Mouse (Mus musculus): ENCODE results near the gene Epm2aip1. TPM values are rescaled to one million over a fixed set of nuclear protein-coding genes. Genes with fewer than 3 reads are reported as not detected.
A peak's percentile ranks its signal among the peaks of the same experiment; 100 is the strongest.

The Epm2aip1 gene
- polyA plus RNA-seq, 1 experiment from 2014 or later, result 36.0 TPM

GRCm38 (mm10) chr9:111245546-111245945 is 26.2 kb upstream of the Epm2aip1 start:
- 72% methylated on average over 6 of the region's 6 CpGs for WGBS
- Histone ChIP-seq H3K4me2 (no peak overlapping the region), H3K4me3 (ENCODE audit: low read depth, low read length) (no peak overlapping the region), H3K9me3 (ENCODE audit: low read depth, low read length) (no peaks in the 10 kb centered on the region), H3K27ac (ENCODE audit: low read depth) (no peak overlapping the region), H3K9ac (no peak overlapping the region), H3K27me3 (ENCODE audit: insufficient read depth, low read length) (no peaks in the 10 kb centered on the region), H3K4me1 (ENCODE audit: insufficient read depth) (no peaks in the 10 kb centered on the region), H3K36me3 (ENCODE audit: insufficient read depth) (peaks cover 55% of the 10 kb centered on the region)
- ATAC-seq (ENCODE audit: insufficient read depth), result no peak
- no peak for TF ChIP-seq CTCF (IDR thresholded peaks at IDR 0.05; ENCODE audit: low read depth)
- no peak for DNase-seq

- no peak for ATAC-seq (ENCODE audit: insufficient read depth)
- no peaks in the 10 kb centered on the region for H3K9me3 ChIP-seq (ENCODE audit: low read depth, low read length)
- no peak overlapping the region for H3K27ac ChIP-seq (ENCODE audit: low read depth)
- H3K36me3 ChIP-seq (ENCODE audit: insufficient read depth), result peaks cover 68% of the 10 kb centered on the region
- H3K4me2 ChIP-seq, result no peak overlapping the region
- peak; percentile 34; the same call in 1 of the 2 replicates for TF ChIP-seq CTCF (IDR thresholded peaks at IDR 0.05; ENCODE audit: low read depth)
- WGBS, result 77% methylated on average over 3 of the region's 3 CpGs
- H3K4me1 ChIP-seq (ENCODE audit: insufficient read depth), result no peaks in the 10 kb centered on the region
- H3K9ac ChIP-seq, result no peak overlapping the region
- peak; percentile 42 for DNase-seq
- H3K27me3 ChIP-seq (ENCODE audit: insufficient read depth, low read length), result no peaks in the 10 kb centered on the region
- no peak overlapping the region for H3K4me3 ChIP-seq (ENCODE audit: low read depth, low read length)
Observed at GRCm38 (mm10) chr9:111247682-111248246, 24.0 kb upstream of the Epm2aip1 start.

GRCm38 (mm10) chr9:111252161-111252869 is 19.4 kb upstream of the Epm2aip1 start:
- Histone ChIP-seq H3K27me3 (ENCODE audit: insufficient read depth, low read length) (no peaks in the 10 kb centered on the region), H3K36me3 (ENCODE audit: insufficient read depth) (peaks cover 85% of the 10 kb centered on the region), H3K4me3 (ENCODE audit: low read depth, low read length) (no peak overlapping the region), H3K4me1 (ENCODE audit: insufficient read depth) (no peaks in the 10 kb centered on the region), H3K4me2 (no peak overlapping the region), H3K27ac (ENCODE audit: low read depth) (no peak overlapping the region), H3K9me3 (ENCODE audit: low read depth, low read length) (no peaks in the 10 kb centered on the region), H3K9ac (no peak overlapping the region)
- ATAC-seq (ENCODE audit: insufficient read depth) (no peak), DNase-seq (no peak)
- peak; percentile 10; the same call in 1 of the 2 replicates for TF ChIP-seq CTCF (IDR thresholded peaks at IDR 0.05; ENCODE audit: low read depth)
- 53% methylated on average over 7 of the region's 7 CpGs for WGBS

- WGBS, result 39% methylated on average over 1 of the region's 1 CpGs
- peaks cover 72% of the 10 kb centered on the region for H3K36me3 ChIP-seq (ENCODE audit: insufficient read depth)
- H3K9ac ChIP-seq, result no peak overlapping the region
- DNase-seq (no peak), ATAC-seq (ENCODE audit: insufficient read depth) (no peak)
- no peak overlapping the region for H3K4me3 ChIP-seq (ENCODE audit: low read depth, low read length)
- no peaks in the 10 kb centered on the region for H3K9me3 ChIP-seq (ENCODE audit: low read depth, low read length)
- H3K4me2 ChIP-seq, result no peak overlapping the region
- H3K27me3 ChIP-seq (ENCODE audit: insufficient read depth, low read length), result no peaks in the 10 kb centered on the region
- no peak overlapping the region for H3K27ac ChIP-seq (ENCODE audit: low read depth)
- TF ChIP-seq CTCF (IDR thresholded peaks at IDR 0.05; ENCODE audit: low read depth), result no peak
- no peaks in the 10 kb centered on the region for H3K4me1 ChIP-seq (ENCODE audit: insufficient read depth)
Observed at GRCm38 (mm10) chr9:111260360-111260985, 11.3 kb upstream of the Epm2aip1 start.

GRCm38 (mm10) chr9:111261356-111261755 is 10.4 kb upstream of the Epm2aip1 start:
- H3K27ac ChIP-seq (ENCODE audit: low read depth), result no peak overlapping the region
- WGBS, result 87% methylated on average over 4 of the region's 4 CpGs
- H3K4me3 ChIP-seq (ENCODE audit: low read depth, low read length), result no peak overlapping the region
- H3K9ac ChIP-seq, result no peak overlapping the region
- H3K36me3 ChIP-seq (ENCODE audit: insufficient read depth), result peaks cover 68% of the 10 kb centered on the region
- H3K4me1 ChIP-seq (ENCODE audit: insufficient read depth), result no peaks in the 10 kb centered on the region
- ATAC-seq (ENCODE audit: insufficient read depth) (no peak), DNase-seq (no peak)
- H3K4me2 ChIP-seq, result no peak overlapping the region
- H3K27me3 ChIP-seq (ENCODE audit: insufficient read depth, low read length), result no peaks in the 10 kb centered on the region
- no peak for TF ChIP-seq CTCF (IDR thresholded peaks at IDR 0.05; ENCODE audit: low read depth)
- no peaks in the 10 kb centered on the region for H3K9me3 ChIP-seq (ENCODE audit: low read depth, low read length)

GRCm38 (mm10) chr9:111267998-111268397 is 3.7 kb upstream of the Epm2aip1 start:
- no peak for DNase-seq
- TF ChIP-seq CTCF (IDR thresholded peaks at IDR 0.05; ENCODE audit: low read depth), result no peak
- no peak for ATAC-seq (ENCODE audit: insufficient read depth)
- H3K27ac ChIP-seq (ENCODE audit: low read depth), result no peak overlapping the region
- no peak overlapping the region for H3K4me2 ChIP-seq
- H3K9me3 ChIP-seq (ENCODE audit: low read depth, low read length), result no peaks in the 10 kb centered on the region
- H3K27me3 ChIP-seq (ENCODE audit: insufficient read depth, low read length), result no peaks in the 10 kb centered on the region
- peaks cover 39% of the 10 kb centered on the region for H3K36me3 ChIP-seq (ENCODE audit: insufficient read depth)
- no peak overlapping the region for H3K9ac ChIP-seq
- 96% methylated on average over 2 of the region's 2 CpGs for WGBS
- no peak overlapping the region for H3K4me3 ChIP-seq (ENCODE audit: low read depth, low read length)
- no peaks in the 10 kb centered on the region for H3K4me1 ChIP-seq (ENCODE audit: insufficient read depth)

- TF ChIP-seq CTCF (IDR thresholded peaks at IDR 0.05; ENCODE audit: low read depth), result no peak
- Histone ChIP-seq H3K27me3 (ENCODE audit: insufficient read depth, low read length) (no peaks in the 10 kb centered on the region), H3K36me3 (ENCODE audit: insufficient read depth) (peaks cover 35% of the 10 kb centered on the region), H3K4me1 (ENCODE audit: insufficient read depth) (peaks cover 20% of the 10 kb centered on the region), H3K4me2 (peak overlapping the region; percentile 69), H3K4me3 (ENCODE audit: low read depth, low read length) (peak overlapping the region; percentile 90), H3K9me3 (ENCODE audit: low read depth, low read length) (no peaks in the 10 kb centered on the region), H3K9ac (peak overlapping the region; percentile 78), H3K27ac (ENCODE audit: low read depth) (peak overlapping the region; percentile 91)
- no peak for DNase-seq
- no peak for ATAC-seq (ENCODE audit: insufficient read depth)
- 6% methylated on average over 5 of the region's 5 CpGs for WGBS
Observed at GRCm38 (mm10) chr9:111270606-111271005, 1.1 kb upstream of the Epm2aip1 start.
